Mouse (Mus musculus): ENCODE results near the gene Ppp2r5a. TPM values are rescaled to one million over a fixed set of nuclear protein-coding genes. Genes with fewer than 3 reads are reported as not detected.

The Ppp2r5a gene
- polyA plus RNA-seq (2012; rRNA removed) = 69.6 and 73.2 TPM in 2 replicates

- no peak within 1 kb of the TSS for H3K4me3 ChIP-seq (ENCODE audit: insufficient read depth, low read depth, low read length)
- DNase-seq = no peak
- no peak for TF ChIP-seq CTCF (conservative IDR thresholded peaks at IDR 0.05; ENCODE audit: insufficient read depth, insufficient read length, low read depth, low read length)
- no peak for TF ChIP-seq POLR2A (IDR thresholded peaks at IDR 0.05; ENCODE audit: low read depth, low read length)
- H3K27me3 ChIP-seq (replicated peaks; ENCODE audit: control insufficient read depth, insufficient read depth, low read length) = no peaks in the 10 kb centered on the region
- H3K27ac ChIP-seq (ENCODE audit: insufficient read depth, low read depth, low read length) = no peak within 1 kb of the TSS
- H3K4me1 ChIP-seq (ENCODE audit: control insufficient read depth, insufficient read depth, low read length) = no peaks in the 10 kb centered on the region
- 81% methylated on average over 5 of the region's 5 CpGs for WGBS
- no peaks in the 10 kb centered on the region for H3K36me3 ChIP-seq (ENCODE audit: control insufficient read depth, insufficient read depth, low read length)
Observed at GRCm38 (mm10) chr1:191403074-191403473, at the start of gene Ppp2r5a. Ppp2r5a (minus strand) TSS chr1:191403272.

GRCm38 (mm10) chr1:191450614-191451013 lies 47.5 kb upstream of the Ppp2r5a start:
- no peak overlapping the region for H3K4me3 ChIP-seq (ENCODE audit: insufficient read depth, low read depth, low read length)
- 76% methylated on average over 5 of the region's 5 CpGs for WGBS
- peaks cover 21% of the 10 kb centered on the region for H3K4me1 ChIP-seq (ENCODE audit: control insufficient read depth, insufficient read depth, low read length)
- no peaks in the 10 kb centered on the region for H3K27me3 ChIP-seq (replicated peaks; ENCODE audit: control insufficient read depth, insufficient read depth, low read length)
- no peak for DNase-seq
- TF ChIP-seq POLR2A (IDR thresholded peaks at IDR 0.05; ENCODE audit: low read depth, low read length) = no peak
- no peak for TF ChIP-seq CTCF (conservative IDR thresholded peaks at IDR 0.05; ENCODE audit: insufficient read depth, insufficient read length, low read depth, low read length)
- no peaks in the 10 kb centered on the region for H3K36me3 ChIP-seq (ENCODE audit: control insufficient read depth, insufficient read depth, low read length)
- H3K27ac ChIP-seq (ENCODE audit: insufficient read depth, low read depth, low read length) = no peak overlapping the region

- H3K4me1 ChIP-seq (ENCODE audit: control insufficient read depth, insufficient read depth, low read length) = peaks cover 32% of the 10 kb centered on the region
- H3K27me3 ChIP-seq (replicated peaks; ENCODE audit: control insufficient read depth, insufficient read depth, low read length) = no peaks in the 10 kb centered on the region
- DNase-seq = no peak
- TF ChIP-seq POLR2A (IDR thresholded peaks at IDR 0.05; ENCODE audit: low read depth, low read length) = no peak
- TF ChIP-seq CTCF (conservative IDR thresholded peaks at IDR 0.05; ENCODE audit: insufficient read depth, insufficient read length, low read depth, low read length) = no peak
- H3K27ac ChIP-seq (ENCODE audit: insufficient read depth, low read depth, low read length) = no peak overlapping the region
- 78% methylated on average over 4 of the region's 4 CpGs for WGBS
- no peaks in the 10 kb centered on the region for H3K36me3 ChIP-seq (ENCODE audit: control insufficient read depth, insufficient read depth, low read length)
- no peak overlapping the region for H3K4me3 ChIP-seq (ENCODE audit: insufficient read depth, low read depth, low read length)
Observed at GRCm38 (mm10) chr1:191449537-191449936, 46.5 kb upstream of the Ppp2r5a start.

GRCm38 (mm10) chr1:191447391-191448016 lies 44.4 kb upstream of the Ppp2r5a start:
- Histone ChIP-seq H3K4me1 (ENCODE audit: control insufficient read depth, insufficient read depth, low read length) (peaks cover 35% of the 10 kb centered on the region), H3K27me3 (replicated peaks; ENCODE audit: control insufficient read depth, insufficient read depth, low read length) (no peaks in the 10 kb centered on the region), H3K36me3 (ENCODE audit: control insufficient read depth, insufficient read depth, low read length) (no peaks in the 10 kb centered on the region), H3K4me3 (ENCODE audit: insufficient read depth, low read depth, low read length) (no peak overlapping the region), H3K27ac (ENCODE audit: insufficient read depth, low read depth, low read length) (peak overlapping the region; percentile 83)
- DNase-seq = peak; percentile 66
- TF ChIP-seq POLR2A (IDR thresholded peaks at IDR 0.05; ENCODE audit: low read depth, low read length) = no peak
- no peak for TF ChIP-seq CTCF (conservative IDR thresholded peaks at IDR 0.05; ENCODE audit: insufficient read depth, insufficient read length, low read depth, low read length)
- WGBS = 56% methylated on average over 6 of the region's 6 CpGs

- H3K4me1 ChIP-seq (ENCODE audit: control insufficient read depth, insufficient read depth, low read length) = peaks cover 35% of the 10 kb centered on the region
- no peaks in the 10 kb centered on the region for H3K27me3 ChIP-seq (replicated peaks; ENCODE audit: control insufficient read depth, insufficient read depth, low read length)
- DNase-seq = peak; percentile 92
- peak overlapping the region; percentile 99 for H3K27ac ChIP-seq (ENCODE audit: insufficient read depth, low read depth, low read length)
- no peak for TF ChIP-seq CTCF (conservative IDR thresholded peaks at IDR 0.05; ENCODE audit: insufficient read depth, insufficient read length, low read depth, low read length)
- TF ChIP-seq POLR2A (IDR thresholded peaks at IDR 0.05; ENCODE audit: low read depth, low read length) = no peak
- WGBS = 37% methylated on average over 5 of the region's 5 CpGs
- no peaks in the 10 kb centered on the region for H3K36me3 ChIP-seq (ENCODE audit: control insufficient read depth, insufficient read depth, low read length)
- no peak overlapping the region for H3K4me3 ChIP-seq (ENCODE audit: insufficient read depth, low read depth, low read length)
Observed at GRCm38 (mm10) chr1:191446307-191446706, 43.2 kb upstream of the Ppp2r5a start.

- DNase-seq = peak; percentile 62
- TF ChIP-seq POLR2A (IDR thresholded peaks at IDR 0.05; ENCODE audit: low read depth, low read length) (no peak), CTCF (conservative IDR thresholded peaks at IDR 0.05; ENCODE audit: insufficient read depth, insufficient read length, low read depth, low read length) (no peak)
- peaks cover 35% of the 10 kb centered on the region for H3K4me1 ChIP-seq (ENCODE audit: control insufficient read depth, insufficient read depth, low read length)
- 30% methylated on average over 9 of the region's 9 CpGs for WGBS
- no peaks in the 10 kb centered on the region for H3K27me3 ChIP-seq (replicated peaks; ENCODE audit: control insufficient read depth, insufficient read depth, low read length)
- peak overlapping the region; percentile 99 for H3K27ac ChIP-seq (ENCODE audit: insufficient read depth, low read depth, low read length)
- H3K36me3 ChIP-seq (ENCODE audit: control insufficient read depth, insufficient read depth, low read length) = no peaks in the 10 kb centered on the region
- peak overlapping the region; percentile 15 for H3K4me3 ChIP-seq (ENCODE audit: insufficient read depth, low read depth, low read length)
Observed at GRCm38 (mm10) chr1:191445831-191446258, 42.8 kb upstream of the Ppp2r5a start.

- peaks cover 35% of the 10 kb centered on the region for H3K4me1 ChIP-seq (ENCODE audit: control insufficient read depth, insufficient read depth, low read length)
- no peaks in the 10 kb centered on the region for H3K27me3 ChIP-seq (replicated peaks; ENCODE audit: control insufficient read depth, insufficient read depth, low read length)
- peak overlapping the region; percentile 99 for H3K27ac ChIP-seq (ENCODE audit: insufficient read depth, low read depth, low read length)
- DNase-seq = peak; percentile 88
- H3K4me3 ChIP-seq (ENCODE audit: insufficient read depth, low read depth, low read length) = peak overlapping the region; percentile 15
- 54% methylated on average over 12 of the region's 12 CpGs for WGBS
- TF ChIP-seq POLR2A (IDR thresholded peaks at IDR 0.05; ENCODE audit: low read depth, low read length) (no peak), CTCF (conservative IDR thresholded peaks at IDR 0.05; ENCODE audit: insufficient read depth, insufficient read length, low read depth, low read length) (no peak)
- no peaks in the 10 kb centered on the region for H3K36me3 ChIP-seq (ENCODE audit: control insufficient read depth, insufficient read depth, low read length)
Observed at GRCm38 (mm10) chr1:191445401-191445800, 42.3 kb upstream of the Ppp2r5a start.

Measured in kidney, adult 2 months (tissue).